Mouse (Mus musculus) Patski (cell line): ENCODE data around the gene Pla2g1b. TPM values are rescaled to one million over a fixed set of nuclear protein-coding genes. Genes with fewer than 3 reads are reported as not detected.

Source experiments
- ATAC-seq: fragments of 100-300 bp; one replicate; pipeline ENCODE4 v1.8.0; 2021
- CTCF ChIA-PET: fragments of 350-600 bp; sonication (Branson Sonifier 250); formaldehyde crosslinking; loops from one replicate; lab custom pipeline; 2022; ENCODE audit warnings: inconsistent platforms; lab: Charles Lee
- POLR2A ChIA-PET: fragments of 350-600 bp; sonication (Branson Sonifier 250); formaldehyde crosslinking; loops from one replicate; lab custom pipeline; 2022; ENCODE audit warnings: antibody characterized with exemption, inconsistent platforms; lab: Charles Lee
- DNase-seq: peaks from one replicate; pipeline ENCODE4 v3.0.0-alpha.2; 2011; ENCODE audit warnings: low read depth, low spot score
- H3K27me3 ChIP-seq: fragments of 371-371 bp; one replicate; pipeline ENCODE4 v1.5.1; 2021
- CTCF ChIP-seq: fragments of 100-300 bp; IDR thresholded peaks from one replicate; pipeline ENCODE4 v1.5.1; 2021
- in situ Hi-C: fragments of 300-500 bp; cut with MboI; formaldehyde crosslinking; loops from 3 replicates; pipeline ENCODE4 v1.11.1; 2018; ENCODE audit warnings: low pct_unique_long_range_greater_than_20kb, mixed read lengths
- polyA plus RNA-seq: library from polyadenylated mRNA; unstranded; gene quantifications from one replicate; pipeline ENCODE4 v1.2.3, GENCODE M21; 2021

Pla2g1b gene
- polyA plus RNA-seq, 1 experiment from 2014 or later, result not detected

- ATAC-seq (peak; percentile 34), DNase-seq (no peak)
- ChIA-PET POLR2A (interaction anchor here (0.6 to 7.4 kb wide), 8 partner anchors 11 to 311 kb away, joined by 3 to 80 read pairs (median 4); no protein-coding TSS in a partner anchor), CTCF (interaction anchor here (0.6 to 12.8 kb wide), 3 partner anchors 15 to 80 kb away, joined by 3 to 160 read pairs (median 6); no protein-coding TSS in a partner anchor)
- H3K27me3 ChIP-seq, result no peaks in the 10 kb centered on the region
- in situ Hi-C loops, result loop anchor here (25.0 kb wide), 1 partner anchor 1519 kb away; the partner anchor contains the start of gene Ssh1
- no peak for TF ChIP-seq CTCF
Measured at GRCm38 (mm10) chr5:115506454-115507201, 40.6 kb downstream of the Pla2g1b start, which contains the start of gene Pxn. TSS of gene Pxn (plus strand) at chr5:115506676.

GRCm38 (mm10) chr5:115507267-115507980 is 41.4 kb downstream of the Pla2g1b start:
- DNase-seq (no peak), ATAC-seq (no peak)
- TF ChIP-seq CTCF, result no peak
- in situ Hi-C loops, result loop anchor here (25.0 kb wide), 1 partner anchor 1520 kb away; the partner anchor contains the start of gene Ssh1
- POLR2A ChIA-PET, result interaction anchor here (0.6 to 7.4 kb wide), 12 partner anchors 12 to 310 kb away, joined by 3 to 80 read pairs (median 4); partner anchors contain the start of gene Gcn1l1
- CTCF ChIA-PET, result interaction anchor here (0.6 to 12.8 kb wide), 8 partner anchors 11 to 79 kb away, joined by 3 to 160 read pairs (median 11); no protein-coding TSS in a partner anchor
- H3K27me3 ChIP-seq, result no peaks in the 10 kb centered on the region

DNA sequence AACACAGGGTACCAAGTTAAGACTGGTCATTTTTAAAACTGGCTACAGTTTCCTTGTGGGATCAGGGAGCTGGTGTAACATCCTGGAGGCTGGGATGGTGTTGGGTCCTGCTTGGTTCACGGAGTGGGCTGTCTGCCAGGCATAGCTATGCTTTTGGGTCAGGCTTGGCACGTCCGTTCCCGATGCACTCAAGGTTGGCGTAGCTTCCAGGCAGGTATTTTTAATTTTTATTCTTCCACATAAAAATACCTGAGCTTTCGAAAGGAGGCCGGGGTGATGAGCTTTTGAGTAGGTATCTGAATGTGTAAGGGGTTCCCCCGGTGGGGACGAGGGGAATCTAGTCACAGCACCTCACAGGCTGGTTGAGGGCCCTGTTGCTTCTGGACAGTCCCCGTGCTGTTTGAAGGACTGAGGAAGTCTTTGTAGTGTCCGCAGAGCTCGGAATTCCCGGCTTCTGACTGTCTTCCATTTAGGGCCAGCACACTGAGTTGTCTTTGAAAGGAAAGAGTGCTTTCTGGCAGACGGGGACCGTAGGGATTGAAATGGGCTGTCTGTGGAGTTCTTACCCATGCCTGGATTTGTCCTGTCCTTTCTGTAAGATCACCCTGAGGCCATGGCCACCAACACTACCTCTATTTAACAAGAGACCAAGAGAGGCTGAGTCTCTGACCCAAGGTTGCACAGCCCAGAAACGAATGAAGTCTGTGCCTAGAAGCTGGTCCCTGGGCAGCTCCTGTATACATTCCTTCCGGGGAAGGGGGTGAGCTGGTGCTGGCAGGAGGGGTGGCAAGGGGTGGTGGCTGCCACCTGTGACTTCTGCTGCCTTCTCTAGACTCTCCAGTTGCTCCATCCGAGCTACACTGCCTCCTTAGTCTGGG is 42.2 kb downstream of the Pla2g1b start:
- H3K27me3 ChIP-seq, result no peaks in the 10 kb centered on the region
- no peak for TF ChIP-seq CTCF
- DNase-seq (no peak), ATAC-seq (peak; percentile 5)
- POLR2A ChIA-PET, result interaction anchor here (0.9 to 7.4 kb wide), 10 partner anchors 14 to 139 kb away, joined by 3 to 80 read pairs (median 4); partner anchors contain the start of gene Gcn1l1
- in situ Hi-C loops, result loop anchor here (25.0 kb wide), 1 partner anchor 1521 kb away; the partner anchor contains the start of gene Ssh1
- CTCF ChIA-PET, result interaction anchor here (1.2 to 12.8 kb wide), 7 partner anchors 10 to 52 kb away, joined by 3 to 160 read pairs (median 16); no protein-coding TSS in a partner anchor

- no peak for TF ChIP-seq CTCF
- no peaks in the 10 kb centered on the region for H3K27me3 ChIP-seq
- in situ Hi-C loops, result loop anchor here (25.0 kb wide), 1 partner anchor 1522 kb away; the partner anchor contains the start of gene Ssh1
- peak; percentile 93 for DNase-seq
- ChIA-PET POLR2A (interaction anchor here (1.0 to 7.4 kb wide), 9 partner anchors 13 to 56 kb away, joined by 3 to 80 read pairs (median 4); partner anchors contain the start of gene Gcn1l1), CTCF (interaction anchor here (1.2 to 12.8 kb wide), 6 partner anchors 10 to 51 kb away, joined by 3 to 160 read pairs (median 18); no protein-coding TSS in a partner anchor)
- peak; percentile 88 for ATAC-seq
Measured at GRCm38 (mm10) chr5:115508859-115509147, 42.7 kb downstream of the Pla2g1b start.

DNA sequence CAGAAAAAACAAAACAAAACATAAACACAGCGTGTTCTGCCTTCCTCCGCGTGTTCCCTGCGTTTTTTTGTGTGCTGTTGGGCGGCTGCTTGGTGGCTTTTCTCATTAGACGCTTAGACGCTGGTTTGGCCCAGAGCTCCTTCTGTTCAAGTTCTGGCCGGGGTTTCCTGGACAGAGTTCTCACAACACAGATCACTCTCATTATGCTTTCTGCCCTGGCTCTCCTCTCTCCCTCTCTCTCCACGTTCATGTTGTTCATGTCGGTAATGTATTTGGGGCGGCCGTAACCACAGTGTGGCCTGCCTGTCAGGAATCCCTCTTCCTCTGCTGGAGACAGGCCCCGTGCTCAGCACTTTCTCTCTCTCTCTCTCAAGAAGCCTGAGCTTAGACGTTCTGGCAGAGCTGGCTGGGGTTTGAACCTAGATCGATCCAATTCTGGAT is 43.3 kb downstream of the Pla2g1b start:
- DNase-seq (no peak), ATAC-seq (peak; percentile 1)
- in situ Hi-C loops, result loop anchor here (25.0 kb wide), 1 partner anchor 1522 kb away; the partner anchor contains the start of gene Ssh1
- ChIA-PET POLR2A (interaction anchor here (1.0 to 7.4 kb wide), 7 partner anchors 12 to 51 kb away, joined by 3 to 80 read pairs (median 4); no protein-coding TSS in a partner anchor), CTCF (interaction anchor here (2.5 to 12.8 kb wide), 4 partner anchors 14 to 47 kb away, joined by 16 to 160 read pairs (median 34); no protein-coding TSS in a partner anchor)
- TF ChIP-seq CTCF, result no peak
- no peaks in the 10 kb centered on the region for H3K27me3 ChIP-seq

- in situ Hi-C loops, result loop anchor here (25.0 kb wide), 1 partner anchor 1523 kb away; the partner anchor contains the start of gene Ssh1
- ChIA-PET POLR2A (interaction anchor here (1.0 to 7.4 kb wide), 5 partner anchors 11 to 54 kb away, joined by 3 to 80 read pairs (median 3); no protein-coding TSS in a partner anchor), CTCF (interaction anchor here (1.2 to 12.8 kb wide), 5 partner anchors 13 to 49 kb away, joined by 3 to 160 read pairs (median 21); partner anchors contain the start of gene Rplp0)
- no peaks in the 10 kb centered on the region for H3K27me3 ChIP-seq
- no peak for TF ChIP-seq CTCF
- DNase-seq, result no peak
- no peak for ATAC-seq
Measured at GRCm38 (mm10) chr5:115509790-115510689, 44.0 kb downstream of the Pla2g1b start.

DNA sequence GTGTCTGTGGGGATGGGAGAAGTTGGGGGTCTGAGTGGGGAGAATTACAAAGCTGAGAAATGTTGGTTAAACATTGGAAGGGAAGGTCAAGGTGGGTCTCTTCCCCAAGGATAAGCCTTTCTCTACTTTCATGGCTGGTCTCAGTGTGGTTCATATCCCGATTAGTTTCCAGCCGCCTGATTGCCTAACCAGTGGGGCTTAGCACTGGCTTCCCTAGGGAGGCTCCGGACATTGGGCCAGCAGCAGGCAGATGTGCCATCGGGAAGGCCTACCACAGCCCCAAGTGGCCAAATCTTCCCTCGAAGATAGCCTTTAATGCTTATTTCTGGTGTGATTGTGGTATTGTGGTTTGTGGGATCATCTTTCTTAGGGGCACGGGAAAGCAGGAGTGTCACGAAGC is 46.3 kb downstream of the Pla2g1b start:
- TF ChIP-seq CTCF, result no peak
- ChIA-PET POLR2A (interaction anchor here (1.2 kb wide), 1 partner anchor 22 kb away, joined by 3 read pairs; no protein-coding TSS in a partner anchor), CTCF (interaction anchor here (6.8 to 12.8 kb wide), 2 partner anchors 11 to 27 kb away, joined by 48 to 160 read pairs; no protein-coding TSS in a partner anchor)
- H3K27me3 ChIP-seq, result no peaks in the 10 kb centered on the region
- DNase-seq (no peak), ATAC-seq (no peak)
- in situ Hi-C loops, result loop anchor here (25.0 kb wide), 1 partner anchor 1525 kb away; the partner anchor contains the start of gene Ssh1

DNA sequence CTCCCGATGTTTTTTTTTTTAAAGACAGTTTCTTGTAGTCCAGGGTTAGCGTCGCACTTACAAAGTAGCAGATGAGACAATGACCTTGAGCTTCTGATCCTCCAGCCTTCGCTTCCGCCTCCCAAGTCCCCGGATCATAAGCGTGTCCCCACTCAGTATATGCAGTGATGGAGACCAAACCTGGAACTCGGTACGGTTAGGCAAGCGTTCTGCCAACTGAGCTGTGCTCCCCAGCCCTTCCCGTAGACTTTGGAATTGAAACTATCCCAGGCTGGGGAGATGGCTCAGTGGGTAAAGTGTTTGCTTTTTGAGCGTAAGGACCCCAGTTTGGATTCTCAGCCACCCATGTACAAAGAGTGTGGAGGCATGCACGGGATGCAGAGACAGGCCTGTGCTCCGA is 47.2 kb downstream of the Pla2g1b start:
- ChIA-PET POLR2A (interaction anchor here (0.7 kb wide), 1 partner anchor 14 kb away, joined by 3 read pairs; no protein-coding TSS in a partner anchor), CTCF (interaction anchor here (6.8 kb wide), 1 partner anchor 10 kb away, joined by 48 read pairs; no protein-coding TSS in a partner anchor)
- TF ChIP-seq CTCF, result no peak
- in situ Hi-C loops, result loop anchor here (25.0 kb wide), 1 partner anchor 1526 kb away; the partner anchor contains the start of gene Ssh1
- H3K27me3 ChIP-seq, result no peaks in the 10 kb centered on the region
- ATAC-seq (no peak), DNase-seq (no peak)
